Mouse (Mus musculus): Measurements from ENCODE around the gene Ccser1. TPM values are rescaled to one million over a fixed set of nuclear protein-coding genes. Genes with fewer than 3 reads are reported as not detected.

Ccser1 gene
- polyA plus RNA-seq, 1 experiment: not detected

DNA sequence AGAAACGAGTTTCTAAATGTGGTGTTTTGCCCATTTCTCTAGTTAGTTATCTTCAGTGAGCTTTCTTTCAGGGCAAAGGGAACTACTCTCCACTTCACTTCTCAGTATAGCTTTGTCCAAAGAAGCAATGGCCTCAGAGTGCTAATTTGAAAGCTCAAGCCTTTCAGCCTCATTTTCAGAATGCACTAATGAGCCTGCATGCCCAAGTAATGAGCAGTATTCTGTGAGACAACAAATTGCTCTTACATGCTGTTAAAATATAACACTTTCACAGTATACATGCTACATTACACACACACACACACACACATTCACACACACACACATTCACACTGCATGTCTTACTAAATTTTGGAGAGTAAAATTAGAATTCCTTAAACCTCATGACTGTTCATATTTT is 637.6 kb downstream of the Ccser1 start:
- Histone ChIP-seq H3K4me3 (replicated peaks) (no peak overlapping the region), H3K27me3 (ENCODE audit: control insufficient read depth) (no peaks in the 10 kb centered on the region), H3K9me3 (ENCODE audit: control insufficient read depth, low read length) (no peaks in the 10 kb centered on the region), H3K36me3 (ENCODE audit: control insufficient read depth) (no peaks in the 10 kb centered on the region), H3K4me1 (ENCODE audit: control insufficient read depth) (no peaks in the 10 kb centered on the region)
- no peak for TF ChIP-seq GATA1 (IDR thresholded peaks at IDR 0.05; ENCODE audit: low read length)
- TF ChIP-seq TAL1 (IDR thresholded peaks at IDR 0.05; ENCODE audit: low read length): no peak

DNA sequence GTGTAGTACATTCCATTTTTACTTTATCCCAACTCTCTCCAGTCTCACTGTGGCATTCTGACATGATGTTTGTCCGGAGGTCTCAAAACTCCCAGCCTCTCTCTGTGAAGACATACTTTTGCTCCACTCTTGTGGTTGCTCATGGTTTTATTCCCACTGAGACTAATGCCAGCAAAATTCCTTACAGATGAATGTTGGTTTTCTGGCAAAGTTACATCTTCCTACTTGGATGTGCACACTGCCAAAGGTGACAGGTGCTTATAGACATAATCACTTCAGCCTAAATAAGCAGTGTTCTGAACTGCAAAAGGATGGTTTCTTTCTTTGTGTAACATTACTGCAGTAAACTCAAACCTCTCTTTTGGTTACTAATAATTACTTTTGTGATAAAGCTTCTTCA is 696.2 kb downstream of the Ccser1 start:
- H3K4me3 ChIP-seq (replicated peaks): no peak overlapping the region
- TF ChIP-seq GATA1 (IDR thresholded peaks at IDR 0.05; ENCODE audit: low read length) (no peak), TAL1 (IDR thresholded peaks at IDR 0.05; ENCODE audit: low read length) (no peak)
- H3K9me3 ChIP-seq (ENCODE audit: control insufficient read depth, low read length): no peaks in the 10 kb centered on the region
- H3K4me1 ChIP-seq (ENCODE audit: control insufficient read depth): no peaks in the 10 kb centered on the region
- no peaks in the 10 kb centered on the region for H3K36me3 ChIP-seq (ENCODE audit: control insufficient read depth)
- H3K27me3 ChIP-seq (ENCODE audit: control insufficient read depth): no peaks in the 10 kb centered on the region

DNA sequence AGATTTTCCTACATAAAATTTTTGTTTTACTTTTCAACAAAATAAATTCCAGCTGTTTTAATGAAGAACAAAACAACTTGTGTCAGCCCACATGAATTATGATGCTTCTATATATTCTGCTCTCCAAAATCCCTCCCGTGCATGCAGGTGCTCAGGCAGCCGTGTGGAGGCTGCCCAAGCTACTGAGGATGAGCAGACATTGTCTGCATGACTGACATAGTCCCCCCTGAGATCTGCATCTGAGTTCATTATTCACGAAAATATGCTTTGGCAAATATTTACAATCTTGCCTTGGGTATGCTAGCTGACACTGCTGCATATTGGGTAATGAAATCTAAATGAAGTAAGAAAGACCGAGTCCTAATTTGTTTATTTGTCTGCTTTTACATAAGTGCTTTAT is 718.1 kb downstream of the Ccser1 start:
- H3K4me3 ChIP-seq (replicated peaks): no peak overlapping the region
- H3K4me1 ChIP-seq (ENCODE audit: control insufficient read depth): no peaks in the 10 kb centered on the region
- H3K36me3 ChIP-seq (ENCODE audit: control insufficient read depth): no peaks in the 10 kb centered on the region
- no peaks in the 10 kb centered on the region for H3K9me3 ChIP-seq (ENCODE audit: control insufficient read depth, low read length)
- TF ChIP-seq GATA1 (IDR thresholded peaks at IDR 0.05; ENCODE audit: low read length): no peak
- TF ChIP-seq TAL1 (IDR thresholded peaks at IDR 0.05; ENCODE audit: low read length): no peak
- H3K27me3 ChIP-seq (ENCODE audit: control insufficient read depth): no peaks in the 10 kb centered on the region

DNA sequence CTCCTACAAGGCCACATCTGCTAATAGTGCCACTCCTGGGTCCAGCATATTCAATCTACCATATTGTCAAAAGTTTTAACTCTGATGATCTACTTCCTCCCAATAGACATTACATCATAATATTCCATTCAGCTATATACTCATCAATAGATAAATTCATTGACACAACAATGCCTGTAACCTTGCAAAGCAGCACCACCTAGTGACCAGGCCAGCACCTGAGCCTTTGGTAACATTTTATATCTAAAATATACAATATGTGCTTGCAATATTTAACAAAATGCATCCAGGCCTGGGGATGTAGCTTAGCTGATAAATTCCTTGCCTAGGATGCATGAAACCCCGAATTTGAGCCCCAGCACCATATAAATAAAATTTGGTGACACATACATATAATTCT is 722.6 kb downstream of the Ccser1 start:
- H3K4me1 ChIP-seq (ENCODE audit: control insufficient read depth): no peaks in the 10 kb centered on the region
- H3K4me3 ChIP-seq (replicated peaks): no peak overlapping the region
- TF ChIP-seq GATA1 (IDR thresholded peaks at IDR 0.05; ENCODE audit: low read length): no peak
- TF ChIP-seq TAL1 (IDR thresholded peaks at IDR 0.05; ENCODE audit: low read length): no peak
- H3K36me3 ChIP-seq (ENCODE audit: control insufficient read depth): no peaks in the 10 kb centered on the region
- no peaks in the 10 kb centered on the region for H3K9me3 ChIP-seq (ENCODE audit: control insufficient read depth, low read length)
- no peaks in the 10 kb centered on the region for H3K27me3 ChIP-seq (ENCODE audit: control insufficient read depth)

DNA sequence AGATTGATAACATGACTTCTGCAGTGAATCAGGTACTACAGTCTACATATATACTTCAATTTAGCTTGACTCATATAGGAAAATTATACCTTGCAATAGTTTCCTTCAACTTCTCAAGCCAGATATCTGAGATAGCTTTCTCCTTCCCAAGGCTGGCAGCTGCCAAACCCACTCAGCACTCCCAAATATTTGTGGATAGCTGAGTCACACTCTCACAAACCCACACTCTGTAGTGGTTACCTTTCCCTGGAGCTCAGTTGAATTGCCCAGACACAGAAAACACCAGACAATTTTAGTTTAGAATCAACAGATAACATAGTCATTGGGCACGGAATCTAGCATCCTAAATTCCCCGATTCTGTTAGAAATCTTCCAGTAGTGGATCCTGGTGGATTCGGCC is 732.8 kb downstream of the Ccser1 start:
- Histone ChIP-seq H3K9me3 (ENCODE audit: control insufficient read depth, low read length) (no peaks in the 10 kb centered on the region), H3K36me3 (ENCODE audit: control insufficient read depth) (no peaks in the 10 kb centered on the region), H3K4me3 (replicated peaks) (no peak overlapping the region), H3K27me3 (ENCODE audit: control insufficient read depth) (no peaks in the 10 kb centered on the region), H3K4me1 (ENCODE audit: control insufficient read depth) (no peaks in the 10 kb centered on the region)
- no peak for TF ChIP-seq GATA1 (IDR thresholded peaks at IDR 0.05; ENCODE audit: low read length)
- no peak for TF ChIP-seq TAL1 (IDR thresholded peaks at IDR 0.05; ENCODE audit: low read length)

DNA sequence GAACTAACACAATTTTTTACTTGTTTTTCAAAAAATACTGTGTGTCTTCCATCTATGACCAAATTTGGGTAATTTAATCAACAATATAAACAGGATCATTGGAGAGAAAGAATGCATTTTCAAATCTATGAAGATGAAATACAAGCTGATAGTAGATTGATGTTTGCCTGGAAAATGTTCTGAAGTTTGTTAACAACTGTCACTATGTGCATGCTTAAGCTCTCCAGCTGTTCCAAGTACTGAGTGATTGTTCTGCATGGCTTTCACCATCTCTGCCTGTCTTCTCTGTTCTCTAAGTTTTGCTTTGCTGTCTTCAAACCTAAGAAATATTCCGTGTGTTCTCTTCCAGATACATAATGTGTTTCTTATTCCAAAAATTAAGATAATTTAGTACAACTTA is 751.5 kb downstream of the Ccser1 start:
- Histone ChIP-seq H3K4me1 (ENCODE audit: control insufficient read depth) (no peaks in the 10 kb centered on the region), H3K4me3 (replicated peaks) (no peak overlapping the region), H3K9me3 (ENCODE audit: control insufficient read depth, low read length) (no peaks in the 10 kb centered on the region), H3K27me3 (ENCODE audit: control insufficient read depth) (no peaks in the 10 kb centered on the region), H3K36me3 (ENCODE audit: control insufficient read depth) (no peaks in the 10 kb centered on the region)
- TF ChIP-seq GATA1 (IDR thresholded peaks at IDR 0.05; ENCODE audit: low read length): no peak
- no peak for TF ChIP-seq TAL1 (IDR thresholded peaks at IDR 0.05; ENCODE audit: low read length)

DNA sequence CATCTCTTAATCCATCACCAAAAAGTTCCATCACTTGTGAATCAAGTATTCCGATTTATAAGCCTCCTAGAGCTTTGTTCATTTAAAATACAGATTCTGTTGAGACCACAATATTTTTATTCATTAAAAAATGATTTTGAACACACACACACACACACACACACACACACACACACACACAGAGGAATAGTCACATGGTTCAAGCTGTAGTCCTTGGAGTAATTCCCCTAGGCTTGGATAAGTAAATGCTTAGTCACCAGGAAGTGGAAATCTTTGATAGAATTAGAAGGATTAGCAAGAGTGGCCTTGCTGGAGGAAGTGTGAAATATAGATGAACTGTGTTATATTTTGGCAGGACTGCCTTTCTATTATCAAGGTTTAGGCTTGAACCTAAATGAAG is 756.5 kb downstream of the Ccser1 start:
- Histone ChIP-seq H3K9me3 (ENCODE audit: control insufficient read depth, low read length) (no peaks in the 10 kb centered on the region), H3K4me3 (replicated peaks) (no peak overlapping the region), H3K36me3 (ENCODE audit: control insufficient read depth) (no peaks in the 10 kb centered on the region), H3K27me3 (ENCODE audit: control insufficient read depth) (no peaks in the 10 kb centered on the region), H3K4me1 (ENCODE audit: control insufficient read depth) (no peaks in the 10 kb centered on the region)
- no peak for TF ChIP-seq TAL1 (IDR thresholded peaks at IDR 0.05; ENCODE audit: low read length)
- TF ChIP-seq GATA1 (IDR thresholded peaks at IDR 0.05; ENCODE audit: low read length): no peak

DNA sequence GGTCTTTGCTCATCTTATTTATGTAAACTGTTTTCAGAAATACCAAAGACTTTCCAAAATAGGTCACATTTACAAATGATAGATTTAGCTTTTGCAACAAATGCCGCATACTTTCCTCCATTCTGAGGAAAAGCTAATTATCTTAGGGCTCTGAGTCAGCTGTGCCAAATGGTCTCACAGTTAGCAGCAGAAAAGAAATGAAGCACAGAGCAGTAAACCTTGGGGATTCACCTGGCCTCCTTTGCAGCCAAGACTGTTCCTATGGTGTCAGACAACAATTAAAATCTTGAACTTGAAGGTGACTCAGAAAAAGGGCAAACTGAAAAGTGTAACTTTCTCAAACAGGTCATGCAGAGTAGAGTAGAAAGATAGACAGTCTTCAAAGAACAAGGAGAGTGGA is 759.1 kb downstream of the Ccser1 start:
- Histone ChIP-seq H3K4me1 (ENCODE audit: control insufficient read depth) (no peaks in the 10 kb centered on the region), H3K9me3 (ENCODE audit: control insufficient read depth, low read length) (no peaks in the 10 kb centered on the region), H3K27me3 (ENCODE audit: control insufficient read depth) (no peaks in the 10 kb centered on the region), H3K36me3 (ENCODE audit: control insufficient read depth) (no peaks in the 10 kb centered on the region), H3K4me3 (replicated peaks) (no peak overlapping the region)
- TF ChIP-seq TAL1 (IDR thresholded peaks at IDR 0.05; ENCODE audit: low read length): no peak
- TF ChIP-seq GATA1 (IDR thresholded peaks at IDR 0.05; ENCODE audit: low read length): no peak

DNA sequence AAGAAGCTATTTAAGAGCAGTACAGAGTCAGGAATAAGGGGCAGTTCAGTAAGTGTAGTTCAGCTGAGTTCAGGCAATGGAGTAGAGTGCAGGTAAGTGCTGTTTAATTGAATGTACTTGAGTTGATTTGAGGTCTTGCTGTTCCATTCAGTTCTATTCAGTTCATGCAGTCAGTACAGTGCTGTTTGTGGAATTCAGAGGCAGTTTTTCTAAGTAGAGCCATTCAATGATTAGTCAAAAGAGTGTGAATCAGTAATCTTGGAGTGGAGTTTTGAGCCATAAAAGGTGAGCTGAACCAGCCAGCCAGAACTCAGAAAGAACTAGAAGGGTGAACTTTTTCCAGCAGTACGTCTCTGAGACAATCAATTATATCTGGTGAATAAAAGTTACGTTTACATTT is 773.6 kb downstream of the Ccser1 start:
- no peak for TF ChIP-seq TAL1 (IDR thresholded peaks at IDR 0.05; ENCODE audit: low read length)
- no peak for TF ChIP-seq GATA1 (IDR thresholded peaks at IDR 0.05; ENCODE audit: low read length)
- no peaks in the 10 kb centered on the region for H3K4me1 ChIP-seq (ENCODE audit: control insufficient read depth)
- H3K27me3 ChIP-seq (ENCODE audit: control insufficient read depth): no peaks in the 10 kb centered on the region
- H3K4me3 ChIP-seq (replicated peaks): no peak overlapping the region
- no peaks in the 10 kb centered on the region for H3K9me3 ChIP-seq (ENCODE audit: control insufficient read depth, low read length)
- no peaks in the 10 kb centered on the region for H3K36me3 ChIP-seq (ENCODE audit: control insufficient read depth)

DNA sequence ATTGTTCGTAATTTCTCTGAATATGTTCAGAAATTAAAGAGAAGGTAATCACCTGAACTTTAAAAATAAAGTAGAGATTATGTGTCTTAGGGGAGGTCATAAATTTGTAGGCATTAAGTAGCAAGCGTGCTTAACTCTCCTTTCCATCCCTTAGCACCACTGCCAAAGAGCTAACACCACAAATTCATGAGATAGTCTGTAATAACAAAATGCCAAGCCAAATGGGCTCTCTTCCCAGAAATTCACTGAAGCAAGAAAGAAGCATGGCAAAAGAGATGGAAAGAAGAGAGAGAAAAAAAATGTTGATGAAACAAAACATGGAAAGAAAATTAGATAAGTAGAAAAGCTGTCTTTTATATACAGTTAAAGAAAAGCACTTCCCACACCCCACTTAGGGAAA is 796.8 kb downstream of the Ccser1 start:
- H3K36me3 ChIP-seq (ENCODE audit: control insufficient read depth): no peaks in the 10 kb centered on the region
- H3K4me3 ChIP-seq (replicated peaks): no peak overlapping the region
- no peaks in the 10 kb centered on the region for H3K4me1 ChIP-seq (ENCODE audit: control insufficient read depth)
- H3K9me3 ChIP-seq (ENCODE audit: control insufficient read depth, low read length): no peaks in the 10 kb centered on the region
- TF ChIP-seq GATA1 (IDR thresholded peaks at IDR 0.05; ENCODE audit: low read length) (no peak), TAL1 (IDR thresholded peaks at IDR 0.05; ENCODE audit: low read length) (no peak)
- H3K27me3 ChIP-seq (ENCODE audit: control insufficient read depth): no peaks in the 10 kb centered on the region
